Mouse (Mus musculus) megakaryocyte, embryonic 14.5 days (primary cell): Measurements from ENCODE around the gene Bfsp2.

ENCODE experiments used
- FLI1 ChIP-seq: IDR thresholded peaks from 2 replicates; pipeline ENCODE4 v1.6.1; 2012; ENCODE audit warnings: low read length, inconsistent platforms, mixed read lengths
- GATA1 ChIP-seq: IDR thresholded peaks from 3 replicates; pipeline ENCODE4 v1.6.1; 2012; ENCODE audit warnings: mixed read lengths, low read length, inconsistent platforms, borderline replicate concordance

GRCm38 (mm10) chr9:103489883-103490282, 9.7 kb upstream of the Bfsp2 start:
- TF ChIP-seq GATA1 (no peak), FLI1 (no peak)
